Mouse (Mus musculus): Measurements from ENCODE around the gene Sh3pxd2a. TPM values are rescaled to one million over a fixed set of nuclear protein-coding genes. Genes with fewer than 3 reads are reported as not detected.

The Sh3pxd2a gene
- total RNA-seq, 1 experiment from 2014 or later = 24.0 TPM

DNA sequence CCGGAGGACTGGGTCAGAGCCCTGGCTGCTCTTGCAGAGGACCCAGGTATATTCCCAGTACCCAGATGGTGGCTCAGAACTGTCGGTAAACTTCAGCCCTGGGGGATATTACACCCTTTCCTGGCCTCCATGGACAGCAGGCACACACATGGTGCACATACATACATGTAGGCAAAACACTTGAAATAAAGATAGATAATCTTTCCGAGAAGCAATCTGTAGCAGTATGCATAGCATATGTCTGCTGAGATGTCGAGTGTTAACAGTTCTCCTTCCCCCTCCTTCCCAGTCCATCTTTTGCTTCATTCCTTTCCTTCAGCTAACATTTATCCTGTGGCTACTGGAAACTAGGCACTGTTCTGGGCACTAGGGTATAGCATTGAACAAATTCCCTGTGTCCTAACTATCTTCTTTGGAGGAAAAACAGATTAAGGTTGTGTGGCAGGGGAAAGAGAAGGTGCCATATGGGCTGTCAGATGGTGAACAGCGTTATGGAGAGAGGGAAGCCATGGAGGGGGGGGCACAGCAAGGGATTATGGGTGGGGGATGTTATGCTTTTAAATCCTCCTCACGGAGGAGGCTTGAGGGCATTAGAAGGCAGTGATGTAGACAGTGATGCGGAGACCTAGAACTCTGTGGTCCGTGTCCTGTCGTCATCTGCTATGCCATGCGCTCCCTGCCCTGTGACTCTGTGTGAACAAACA is 252.4 kb downstream of the Sh3pxd2a start:
- ATAC-seq (ENCODE audit: extremely low read depth, insufficient number of reproducible peaks, low FRiP score, poor library complexity, severe bottlenecking) = no peak

GRCm38 (mm10) chr19:47210432-47210831 is 253.8 kb downstream of the Sh3pxd2a start:
- no peak for ATAC-seq (ENCODE audit: extremely low read depth, insufficient number of reproducible peaks, low FRiP score, poor library complexity, severe bottlenecking)

Other genes starting within 250 kb of the Sh3pxd2a start
- gene Stn1, start 73.1 kb upstream of the Sh3pxd2a start, total RNA-seq (2017) = 25.0 and 26.6 TPM in 2 replicates
- 165 and 167 TPM in 2 replicates for gene Slk, start 115.3 kb upstream of the Sh3pxd2a start, total RNA-seq (2017)
- not detected in 2 replicates for gene Col17a1, start 227.7 kb upstream of the Sh3pxd2a start, total RNA-seq (2017)